Mouse (Mus musculus) gastrocnemius, postnatal 25 days (tissue): ENCODE measurements around the gene Ttc34. TPM values are rescaled to one million over a fixed set of nuclear protein-coding genes. Genes with fewer than 3 reads are reported as not detected.

Source experiments
- DNase-seq: peaks from one replicate; pipeline ENCODE4 v3.0.0; 2022
- long read RNA-seq, 2 experiments: library from polyadenylated mRNA; stranded (forward); transcript quantifications; one replicate each; pipeline ENCODE4 v2.0.0; 2021
- total RNA-seq, 2 experiments: library from RNA; stranded (reverse); gene quantifications; 1 replicate in 1 of 2; 2 replicates in 1 of 2; pipeline ENCODE4 v1.2.3; 2021

Ttc34 gene
- not detected for total RNA-seq
- long read RNA-seq, experiment 1 = 0 reads
- long read RNA-seq, experiment 2 = 0 reads

DNA sequence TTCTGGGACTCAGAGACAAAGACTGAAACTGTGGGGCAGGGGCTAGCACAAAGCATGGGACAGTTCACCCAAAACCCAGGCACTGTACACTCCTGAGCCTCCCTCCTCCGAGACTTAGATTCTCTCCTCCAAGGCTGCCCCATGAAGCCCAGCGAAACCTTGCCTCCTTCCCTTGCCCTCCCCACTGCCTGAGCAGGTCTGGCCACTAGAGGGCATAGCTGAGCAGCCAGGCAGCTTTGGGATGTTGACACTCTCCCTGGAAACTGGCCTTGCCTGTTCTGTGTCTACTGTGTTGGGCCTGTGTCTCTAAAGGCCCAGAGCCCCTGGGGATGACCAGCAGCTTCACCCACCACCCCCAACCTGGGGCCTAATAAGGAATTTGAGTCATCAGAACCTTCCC is at the start of gene Ttc34:
Gene Ttc34 (plus strand): TSS at position 290 of the 400 bp plus-strand sequence.
- no peak for DNase-seq

DNA sequence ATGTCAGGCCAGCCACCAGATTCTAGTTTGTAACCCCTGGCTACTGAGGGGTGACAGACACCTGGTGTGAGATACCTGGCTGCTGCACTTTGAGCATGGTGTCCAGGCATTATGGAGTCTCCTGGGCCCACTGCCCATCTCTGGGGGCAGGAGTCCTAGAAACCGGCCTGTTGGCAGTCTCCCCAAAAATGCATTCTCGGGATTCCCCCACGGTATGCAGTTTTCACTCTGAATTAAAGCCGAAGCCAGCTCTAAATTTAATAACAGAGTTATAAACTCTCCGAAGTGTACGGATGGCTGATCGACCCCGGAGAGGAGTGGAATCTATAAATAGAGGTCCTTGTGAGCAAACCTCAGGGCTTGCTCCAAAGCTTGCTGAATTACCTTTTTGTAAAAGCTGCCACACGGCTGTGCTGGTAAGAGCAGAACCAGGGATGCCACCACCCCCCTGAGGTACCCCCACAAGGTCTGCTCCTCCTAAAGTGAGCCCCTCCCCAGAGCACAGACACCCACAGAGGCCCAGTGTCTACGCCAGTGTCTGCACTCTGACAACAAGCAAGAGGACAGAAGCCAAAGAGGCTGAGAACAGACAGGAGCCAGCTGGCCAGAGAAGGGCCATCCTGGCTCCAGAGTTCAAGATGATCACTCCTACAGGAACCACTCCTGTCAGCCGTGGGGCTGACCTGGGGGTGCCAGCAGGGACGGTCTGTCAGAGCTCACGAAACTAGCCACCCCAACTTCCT is 49.1 kb upstream of the Ttc34 start:
- no peak for DNase-seq

DNA sequence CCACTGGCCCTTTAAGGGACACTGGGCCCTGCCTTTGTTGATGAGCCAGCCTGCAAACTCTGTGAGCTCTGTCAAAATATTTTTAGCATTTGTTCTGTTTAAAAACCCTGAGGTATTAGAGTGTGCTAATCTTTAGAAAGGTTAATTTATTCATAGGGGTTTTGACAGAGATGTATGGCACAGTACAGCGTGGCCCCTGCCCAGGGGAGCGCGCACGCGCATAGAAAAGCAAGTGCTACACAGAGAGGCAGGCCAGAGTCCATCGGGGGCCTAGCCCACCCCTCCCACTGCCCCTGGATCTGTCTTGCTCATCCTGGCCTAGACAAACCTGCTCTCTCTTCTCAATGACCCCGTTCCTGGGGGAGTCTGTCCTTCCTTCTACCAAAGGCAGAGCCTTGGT is 45.4 kb upstream of the Ttc34 start:
- no peak for DNase-seq

DNA sequence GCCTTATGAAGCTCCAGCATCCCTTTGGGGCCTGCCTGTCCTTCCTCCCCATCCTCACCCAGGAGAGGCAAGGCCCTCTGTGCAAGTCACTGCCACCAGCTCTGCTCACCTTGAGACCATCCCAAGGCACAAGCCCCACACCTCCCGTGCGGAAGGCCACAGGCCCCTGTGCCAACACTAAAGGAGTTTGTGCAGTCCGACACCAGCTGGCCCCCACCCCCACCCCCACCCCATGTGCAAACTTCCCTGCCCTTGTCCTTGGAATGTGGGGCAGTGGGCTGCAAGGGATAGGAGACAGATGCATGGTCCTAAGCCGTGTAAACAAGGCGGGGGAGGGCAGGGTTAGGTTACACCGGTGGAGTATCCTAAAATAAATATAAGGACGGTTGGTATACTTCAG is 43.8 kb upstream of the Ttc34 start:
- no peak for DNase-seq

DNA sequence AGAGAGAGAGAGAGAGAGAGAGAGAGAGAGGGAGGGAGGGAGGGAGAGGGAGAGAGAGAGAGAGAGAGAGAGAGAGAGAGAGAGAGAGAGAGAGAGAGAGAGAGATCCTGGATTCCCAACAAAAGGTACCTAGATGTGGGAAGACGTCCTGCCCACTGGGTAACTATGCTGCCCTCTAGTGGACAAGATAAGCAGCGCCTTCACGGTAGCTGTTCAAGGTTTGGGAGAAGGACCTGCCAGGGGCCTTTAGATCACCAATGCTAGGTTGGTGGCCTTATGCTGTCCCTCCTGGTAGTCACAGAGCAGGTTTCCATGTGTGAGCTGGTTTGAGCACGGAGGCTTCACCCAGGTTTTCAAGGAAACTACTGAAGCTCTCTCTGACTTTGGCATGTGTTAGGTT is 39.4 kb upstream of the Ttc34 start:
- DNase-seq = no peak

DNA sequence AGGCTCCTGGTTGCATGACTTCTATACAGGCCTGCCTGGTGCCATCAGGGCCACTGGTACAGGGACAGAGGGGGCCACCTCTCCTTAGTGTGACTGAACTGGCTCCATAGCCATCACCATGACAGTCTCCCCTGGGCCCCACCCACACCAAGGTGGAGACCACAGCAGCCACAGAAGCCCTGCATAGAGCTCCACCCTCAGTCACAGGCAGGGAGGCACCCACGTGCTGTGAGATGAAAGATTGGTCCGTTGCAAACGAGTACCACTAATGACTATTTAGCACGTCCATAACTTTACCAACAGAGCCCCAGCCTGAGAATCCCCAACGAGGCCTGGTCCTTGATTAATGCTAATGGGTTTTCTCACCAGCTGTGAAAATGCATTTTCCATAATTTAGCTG is 36.7 kb upstream of the Ttc34 start:
- DNase-seq = no peak

DNA sequence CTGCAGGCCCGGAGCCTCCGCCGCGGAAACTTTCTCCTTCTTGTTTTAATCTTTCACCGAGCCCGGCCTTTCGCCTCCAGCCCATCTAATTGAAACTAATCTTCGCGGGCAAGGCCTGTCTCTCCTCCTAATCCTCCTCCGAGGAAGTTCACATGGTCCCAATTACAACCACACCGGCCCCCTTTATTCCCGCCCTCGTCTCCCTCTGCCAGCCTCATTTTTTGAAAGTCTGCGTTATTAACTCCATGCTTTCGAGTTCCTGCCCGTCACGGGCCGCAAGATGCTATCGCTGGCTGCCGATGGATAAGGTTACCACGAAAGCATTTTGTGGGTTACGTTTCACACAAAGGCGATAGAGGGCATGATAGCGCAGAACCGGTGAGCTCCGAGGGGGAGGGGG is 35.0 kb upstream of the Ttc34 start:
- DNase-seq = no peak

DNA sequence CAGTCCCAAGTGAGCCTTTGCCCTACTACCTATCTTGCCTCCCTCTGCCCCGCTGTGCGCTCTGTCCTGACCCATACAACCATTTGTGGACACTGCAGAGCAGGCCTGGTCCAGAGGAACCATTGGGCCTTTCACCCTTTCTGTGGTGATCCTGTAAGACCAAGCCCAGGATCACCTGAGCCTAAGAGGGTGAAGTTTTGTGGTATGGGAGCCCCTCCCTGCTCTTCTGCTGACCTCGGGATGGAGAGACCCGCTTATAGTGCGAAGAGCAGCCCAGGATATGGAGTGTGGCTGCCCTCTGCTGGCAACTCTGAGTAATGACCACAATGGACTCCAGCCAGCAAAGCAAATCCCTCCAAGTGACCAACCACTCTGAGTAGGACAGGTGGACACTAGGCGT is 11.6 kb upstream of the Ttc34 start:
- DNase-seq = no peak

DNA sequence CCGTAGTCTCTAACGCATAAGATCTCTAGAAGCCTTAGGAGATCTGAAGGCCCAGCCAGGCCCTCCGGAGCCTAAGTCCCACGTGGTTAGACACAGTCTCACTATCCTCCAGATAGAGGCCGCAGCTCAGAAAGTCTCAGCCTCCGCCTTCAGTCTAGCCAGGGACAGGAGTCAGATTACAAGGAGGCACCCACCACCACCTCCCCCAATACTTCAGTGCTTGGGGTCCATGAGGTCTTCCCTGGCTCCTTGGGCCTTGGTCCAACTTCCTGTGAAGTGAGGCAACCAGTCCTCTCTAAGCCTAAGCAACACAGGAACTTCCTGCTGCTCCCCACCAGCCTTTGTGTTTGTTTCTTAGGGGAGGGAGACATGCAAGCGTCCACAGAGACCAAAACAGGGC is 11.0 kb upstream of the Ttc34 start:
- DNase-seq = no peak

DNA sequence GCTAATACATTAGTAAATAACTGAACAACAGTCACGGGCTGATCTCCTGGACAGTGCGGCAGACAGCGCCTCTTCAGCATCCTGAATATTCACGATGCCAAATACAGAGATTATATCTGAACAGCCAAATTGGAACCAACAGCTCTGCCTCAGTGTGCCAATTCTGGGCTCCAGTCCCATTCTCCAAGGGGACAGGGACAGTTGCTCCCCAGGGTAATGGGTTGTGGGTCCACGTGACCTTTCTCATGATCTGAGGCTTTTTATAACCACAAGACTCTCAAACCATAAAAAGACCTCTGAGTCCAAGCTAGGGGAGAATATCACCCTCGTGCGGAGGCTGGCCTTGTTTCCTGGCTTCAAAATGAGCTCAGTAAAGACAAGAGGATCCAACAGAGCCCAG is 10.1 kb upstream of the Ttc34 start:
- peak; percentile 38 for DNase-seq

DNA sequence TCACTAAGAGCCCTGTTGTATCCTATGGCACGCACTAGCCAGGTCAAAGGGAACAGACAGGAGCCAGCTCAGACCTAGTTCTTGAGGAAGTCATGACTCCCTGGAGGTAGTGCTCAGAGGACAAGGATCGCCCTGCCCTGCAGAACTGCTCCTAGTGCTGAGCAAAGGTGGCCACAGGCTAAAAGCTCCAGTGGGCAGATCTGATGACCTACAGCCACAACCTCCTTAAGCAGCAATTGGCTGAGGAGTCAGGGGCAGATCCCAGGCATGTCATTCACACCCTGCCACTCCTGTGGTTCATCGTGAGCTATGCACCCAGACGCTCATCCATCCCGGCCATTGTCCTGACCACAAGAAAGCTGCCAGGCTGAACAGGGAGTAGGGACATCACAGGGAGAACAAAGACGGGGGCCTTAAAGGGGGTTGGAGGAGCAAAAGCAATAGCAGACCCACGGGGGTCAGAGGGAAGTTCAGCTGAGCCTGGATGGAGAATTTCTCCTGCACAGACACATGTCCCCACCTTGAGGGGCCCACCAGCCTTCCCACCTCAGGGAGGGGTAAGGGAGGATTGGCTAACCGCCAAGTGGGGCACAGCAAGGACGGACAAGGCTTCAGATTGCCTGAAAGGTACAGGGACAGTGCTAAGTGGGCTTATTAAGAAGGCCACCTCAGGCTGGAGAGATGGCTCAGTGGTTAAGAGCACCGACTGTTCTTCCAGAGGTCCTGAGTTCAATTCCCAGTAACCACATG is 9.2 kb upstream of the Ttc34 start:
- DNase-seq = no peak

DNA sequence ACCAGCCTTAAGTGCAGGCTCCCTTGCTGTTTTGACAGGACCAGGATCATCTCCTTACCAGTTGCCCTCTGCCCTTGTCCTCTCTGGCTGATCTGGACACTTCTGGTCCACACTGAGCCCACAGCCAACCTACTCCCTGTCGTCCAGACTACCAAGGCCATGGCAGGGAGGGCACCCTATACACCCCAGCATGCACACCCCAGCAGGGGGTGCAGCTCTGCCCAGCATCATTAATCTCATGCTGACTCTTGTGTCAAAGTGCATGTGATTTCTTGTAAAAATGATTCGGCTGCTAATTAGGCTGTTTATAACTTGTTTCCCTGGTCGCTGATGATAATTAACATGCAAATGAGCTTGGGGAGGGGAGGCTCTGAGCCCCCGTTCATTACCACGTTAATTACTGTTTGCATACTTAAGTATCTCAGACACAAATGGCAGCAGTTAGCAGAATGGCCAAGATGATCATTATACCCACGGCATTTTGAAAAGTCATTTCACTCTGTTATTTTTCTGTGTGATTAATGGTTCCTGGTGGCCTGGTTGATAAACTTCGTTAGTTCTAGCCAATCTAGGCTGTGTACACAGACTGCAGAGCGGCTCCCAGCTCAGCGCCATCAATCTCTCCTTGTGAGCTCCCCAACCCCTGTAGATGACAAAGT is 5.2 kb upstream of the Ttc34 start:
- no peak for DNase-seq

DNA sequence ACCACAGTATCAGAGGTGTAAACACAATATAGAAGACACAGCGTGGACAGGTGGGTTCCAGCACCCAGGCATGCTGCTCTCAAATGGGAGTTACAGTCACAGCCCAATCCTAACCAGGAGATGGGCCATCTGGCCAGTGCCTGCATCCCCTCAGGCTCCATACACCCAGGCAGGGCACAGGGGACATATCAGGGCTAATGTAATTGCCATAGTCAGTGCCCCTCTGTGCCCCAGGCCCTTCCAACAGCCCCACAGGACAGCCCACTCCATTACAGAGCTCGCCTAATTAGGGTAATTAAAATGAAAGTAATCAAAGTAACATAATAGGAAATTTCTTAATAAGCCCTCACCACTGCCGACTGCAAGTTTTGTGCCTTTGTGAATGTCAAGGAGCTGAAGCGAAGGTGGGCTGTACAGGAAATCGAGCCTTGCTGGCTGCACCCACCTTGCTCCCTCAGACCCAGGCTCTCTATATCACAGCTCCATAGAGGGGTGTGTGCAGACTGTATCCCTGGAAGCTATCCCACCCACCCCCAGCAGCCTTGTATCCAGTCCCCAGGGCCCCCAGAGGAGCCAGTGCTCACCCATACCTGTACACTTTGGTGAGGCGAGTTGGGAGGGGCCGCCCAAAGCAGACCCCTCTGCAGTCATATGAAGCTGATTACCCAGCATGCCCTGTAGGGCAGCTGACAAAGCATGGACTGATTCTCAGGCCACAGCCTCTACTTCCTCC is 910 bp upstream of the Ttc34 start:
- DNase-seq = no peak

DNA sequence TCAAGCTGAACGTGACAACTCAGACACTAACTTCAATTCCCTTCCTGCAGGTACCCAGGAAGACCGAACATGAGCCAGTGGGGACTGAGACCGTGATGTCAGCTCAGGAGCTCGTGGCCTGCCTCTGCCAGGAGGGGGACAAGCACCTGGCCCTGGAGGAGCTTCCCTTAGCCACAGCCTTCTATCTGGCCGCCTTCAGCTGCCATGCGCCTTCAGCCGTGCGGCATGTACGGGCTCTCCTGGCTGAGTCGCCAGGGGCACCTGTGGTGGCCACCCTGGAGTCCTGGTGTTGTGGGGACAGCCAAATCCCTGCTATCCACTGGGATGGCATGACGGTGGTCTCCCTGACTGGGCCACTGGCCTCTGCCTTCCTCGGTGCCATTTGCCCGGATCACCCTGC is 1.5 kb downstream of the Ttc34 start:
- no peak for DNase-seq

DNA sequence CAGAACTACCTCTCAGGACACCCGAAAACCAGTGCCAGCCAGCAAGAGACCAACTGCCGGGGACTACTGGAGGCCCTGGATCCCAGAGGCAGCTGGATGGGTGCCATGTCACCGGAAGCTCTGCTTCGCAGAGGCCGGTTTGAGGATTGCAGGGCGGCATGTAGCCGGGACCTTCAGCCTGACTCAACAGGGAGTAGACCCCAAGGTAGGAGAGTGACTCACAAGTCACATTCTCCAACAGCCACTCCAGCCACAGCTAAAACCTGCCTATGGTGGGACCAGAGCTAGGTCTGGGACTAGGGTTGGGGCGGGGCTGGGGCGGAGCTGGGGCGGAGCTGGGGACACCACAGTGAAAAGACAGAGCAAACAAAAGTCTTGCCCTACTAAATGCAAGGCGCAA is 2.1 kb downstream of the Ttc34 start:
- DNase-seq = no peak

DNA sequence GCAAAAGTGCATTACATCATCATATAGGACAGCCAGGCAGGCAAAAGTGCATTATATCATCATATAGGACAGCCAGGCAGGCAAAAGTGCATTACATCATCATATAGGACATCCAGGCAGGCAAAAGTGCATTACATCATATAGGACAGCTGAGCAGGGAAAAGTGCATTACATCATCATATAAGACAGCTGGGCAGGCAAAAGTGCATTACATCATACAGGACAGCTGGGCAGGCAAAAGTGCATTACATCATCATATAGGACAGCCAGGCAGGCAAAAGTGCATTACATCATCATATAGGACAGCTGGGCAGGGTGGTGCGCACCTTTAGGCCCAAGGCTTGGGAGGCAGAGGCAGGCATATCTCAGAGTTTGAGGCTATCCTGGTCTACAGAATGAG is 15.4 kb downstream of the Ttc34 start:
- DNase-seq = no peak

DNA sequence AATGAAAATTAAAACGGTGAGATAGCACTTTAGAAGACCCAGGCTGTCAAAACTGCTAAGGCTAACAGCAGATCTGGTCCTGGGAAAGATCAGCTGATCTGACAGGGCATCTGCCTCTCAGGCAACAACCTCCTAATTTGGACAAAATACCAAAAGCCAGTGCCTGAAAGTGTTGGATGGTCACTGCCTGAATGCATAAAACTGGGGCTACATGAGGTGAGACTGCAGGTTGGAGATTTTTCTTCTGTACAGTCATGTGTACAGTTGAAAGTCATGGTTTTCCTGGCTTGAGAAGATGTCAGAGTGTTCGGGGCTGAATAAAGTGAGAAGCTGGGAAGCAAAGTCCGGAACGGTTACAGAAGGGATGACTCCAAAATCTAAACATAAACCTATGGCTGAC is 16.6 kb downstream of the Ttc34 start:
- no peak for DNase-seq

DNA sequence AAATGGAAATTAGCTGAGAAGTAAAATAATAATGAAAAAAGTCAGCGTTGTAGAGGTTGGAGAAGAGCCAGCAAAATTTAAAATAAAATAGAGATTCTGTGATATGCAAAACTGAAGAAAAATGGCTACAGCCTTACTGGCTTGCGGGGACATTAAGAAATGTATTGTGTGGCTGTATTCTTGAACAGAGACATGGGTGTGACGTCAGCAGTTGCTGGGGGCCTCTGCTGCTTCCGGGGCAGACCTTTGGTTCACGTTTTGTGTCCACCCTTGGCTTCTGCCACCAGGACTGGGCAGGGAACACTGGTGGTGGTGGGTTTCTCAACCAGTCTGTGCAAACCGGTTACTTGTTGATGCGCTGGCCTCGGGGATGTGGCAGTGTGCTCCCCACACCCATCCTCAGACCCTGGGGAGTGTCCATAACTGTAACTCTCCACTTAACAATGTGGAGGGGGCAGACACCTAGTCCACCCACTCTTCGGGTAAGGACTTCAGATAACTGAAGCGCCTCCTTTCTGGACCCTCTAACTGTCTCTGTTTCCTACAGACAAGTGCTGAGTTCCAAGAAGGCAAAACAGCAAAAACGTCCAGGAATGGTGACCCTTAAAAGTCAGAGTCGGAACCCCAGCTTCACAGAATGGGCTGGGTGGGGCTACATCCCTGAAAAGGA is 17.6 kb downstream of the Ttc34 start:
- DNase-seq = no peak

DNA sequence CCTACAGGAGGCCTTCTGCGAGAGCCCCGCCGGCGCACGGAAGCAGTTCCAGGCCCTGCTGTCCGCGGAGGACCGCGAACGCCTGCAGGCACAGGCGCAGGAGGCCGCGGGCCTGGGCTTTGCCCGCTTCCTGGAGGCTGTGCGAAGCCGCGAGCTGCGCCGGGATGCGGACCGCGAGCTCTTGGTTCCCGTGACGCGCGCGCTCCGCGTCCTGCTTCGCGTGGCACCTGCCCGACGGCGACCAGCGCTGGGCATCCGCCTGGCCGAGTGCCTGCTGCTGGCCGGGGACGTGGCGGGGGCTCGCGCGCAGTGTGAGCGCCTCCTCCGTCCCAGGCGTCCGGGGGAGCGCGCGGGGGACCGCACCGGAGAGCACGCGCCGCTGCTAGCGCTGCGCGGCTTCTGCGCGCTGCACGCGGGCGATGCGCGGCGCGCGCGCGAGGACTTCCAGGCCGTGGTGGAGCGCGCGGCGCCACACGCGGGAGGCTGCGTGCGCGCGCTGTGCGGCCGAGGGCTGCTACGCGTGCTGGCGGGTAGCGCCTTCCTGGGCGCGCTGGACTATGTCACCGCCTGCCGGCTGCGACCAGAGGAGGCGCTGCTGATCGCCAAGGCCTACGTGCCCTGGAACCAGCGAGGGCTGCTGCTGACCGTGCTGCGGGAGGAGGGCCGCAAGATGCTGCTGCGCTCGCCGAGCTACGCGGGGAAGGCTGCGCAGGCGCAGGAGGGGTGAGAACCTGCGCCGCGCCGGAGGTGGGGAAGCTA is 18.6 kb downstream of the Ttc34 start:
- DNase-seq = peak; percentile 74

DNA sequence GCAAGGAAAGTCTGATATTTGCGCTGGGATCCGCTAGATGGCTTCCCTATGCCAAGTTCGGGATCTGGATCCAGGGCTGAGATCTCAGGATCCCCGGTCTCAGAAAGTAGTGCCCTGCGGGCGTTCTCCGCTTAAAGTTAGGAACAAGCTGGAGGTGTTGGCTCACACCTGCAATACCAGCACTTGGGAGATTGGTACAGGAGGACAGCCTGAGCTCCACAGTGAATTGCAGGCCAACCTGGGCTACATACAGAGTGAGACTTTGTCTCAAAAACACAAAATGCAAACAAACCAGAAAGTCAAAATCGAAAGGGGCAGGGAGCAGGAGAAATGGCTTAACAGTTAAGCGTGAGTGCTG is 19.2 kb downstream of the Ttc34 start:
- no peak for DNase-seq

DNA sequence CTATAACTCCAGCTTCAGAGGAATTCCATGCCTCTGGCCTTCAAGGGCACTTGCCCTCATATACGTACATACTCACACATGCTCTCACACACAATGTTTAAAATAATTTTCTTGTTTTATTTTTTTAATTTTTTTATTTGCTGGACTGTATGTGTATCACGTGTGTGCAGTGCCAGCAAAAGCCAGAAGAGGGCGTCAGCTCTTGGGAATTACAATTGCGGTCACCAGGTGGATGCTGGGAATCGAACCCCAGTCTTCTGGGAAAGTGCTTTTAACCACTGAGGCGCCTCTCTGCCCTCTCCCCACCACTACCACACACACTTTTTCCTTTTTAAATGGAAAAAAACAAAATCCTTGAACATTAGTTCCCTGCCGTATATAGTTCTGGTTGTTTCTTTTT is 19.6 kb downstream of the Ttc34 start:
- no peak for DNase-seq
